Mouse (Mus musculus) left cerebral cortex, adult 2 months (tissue): Measurements from ENCODE around the gene C2cd4b. TPM values are rescaled to one million over a fixed set of nuclear protein-coding genes. Genes with fewer than 3 reads are reported as not detected.

Source experiments
- DNase-seq, 2 experiments: peaks; one replicate each; pipeline ENCODE4 v3.0.0; 2021 to 2022; ENCODE audit warnings: low spot score in 2 of 2, mixed read lengths in 1 of 2; ENCODE audit errors: extremely low spot score in 1 of 2
- H3K27ac ChIP-seq: fragments of 200-600 bp; 2 replicates; pipeline ENCODE4 v1.8.1; 2022
- H3K4me3 ChIP-seq: fragments of 200-600 bp; 2 replicates; pipeline ENCODE4 v1.8.1; 2022
- CTCF ChIP-seq: fragments of 200-600 bp; IDR thresholded peaks from 2 replicates; pipeline ENCODE4 v1.8.1; 2022; ENCODE audit warnings: antibody characterized with exemption, mild to moderate bottlenecking, moderate library complexity
- intact Hi-C: fragments of 180-260 bp; cut with DNase I; formaldehyde crosslinking; loops from one replicate; pipeline ENCODE4 v1.15.1; 2025
- total RNA-seq, 2 experiments: library from RNA; stranded (reverse); gene quantifications; 2 replicates each; pipeline ENCODE4 v1.2.3; 2021

The C2cd4b gene
- total RNA-seq, 2 experiments from 2014 or later = 4.0 to 4.6 TPM

GRCm38 (mm10) chr9:67753411-67754182, 5.6 kb upstream of the C2cd4b start:
- Histone ChIP-seq H3K4me3 (no peak overlapping the region), H3K27ac (no peak overlapping the region)
- intact Hi-C loops = loop anchor here (10.0 kb wide), 1 partner anchor 201 kb away; no protein-coding TSS in a partner anchor
- DNase-seq = no peak
- no peak for TF ChIP-seq CTCF

GRCm38 (mm10) chr9:67754713-67755112, 4.5 kb upstream of the C2cd4b start:
- TF ChIP-seq CTCF = no peak
- DNase-seq = no peak
- Histone ChIP-seq H3K4me3 (no peak overlapping the region), H3K27ac (no peak overlapping the region)
- intact Hi-C loops = loop anchor here (5.0 to 10.0 kb wide), 2 partner anchors 200 to 218 kb away; no protein-coding TSS in a partner anchor

GRCm38 (mm10) chr9:67758686-67759085, 551 bp upstream of the C2cd4b start:
- peak; percentile 53 to 58 for DNase-seq
- no peak overlapping the region for H3K27ac ChIP-seq
- intact Hi-C loops = loop anchor here (1.0 to 10.0 kb wide), 4 partner anchors 42 to 214 kb away; no protein-coding TSS in a partner anchor
- peak; percentile 85 for TF ChIP-seq CTCF
- H3K4me3 ChIP-seq = peak overlapping the region; percentile 65

- DNase-seq = peak; percentile 76
- intact Hi-C loops = loop anchor here (2.0 to 10.0 kb wide), 3 partner anchors 43 to 212 kb away; no protein-coding TSS in a partner anchor
- Histone ChIP-seq H3K27ac (peak overlapping the region; percentile 90), H3K4me3 (peak overlapping the region; percentile 65)
These were observed 923 bp downstream of the C2cd4b start for GRCm38 (mm10) chr9:67759956-67760764.

GRCm38 (mm10) chr9:67760991-67761390, 1.8 kb downstream of the C2cd4b start:
- Histone ChIP-seq H3K27ac (no peak overlapping the region), H3K4me3 (peak overlapping the region; percentile 65)
- no peak for DNase-seq
- intact Hi-C loops = no loop called here
- TF ChIP-seq CTCF = no peak

GRCm38 (mm10) chr9:67763326-67763725, 4.1 kb downstream of the C2cd4b start:
- Histone ChIP-seq H3K4me3 (no peak overlapping the region), H3K27ac (no peak overlapping the region)
- DNase-seq = no peak
- intact Hi-C loops = no loop called here
- TF ChIP-seq CTCF = no peak

- intact Hi-C loops = no loop called here
- Histone ChIP-seq H3K27ac (no peak overlapping the region), H3K4me3 (no peak overlapping the region)
- no peak for DNase-seq
- TF ChIP-seq CTCF = no peak
These were observed 7.2 kb downstream of the C2cd4b start for GRCm38 (mm10) chr9:67766405-67766804.

- intact Hi-C loops = no loop called here
- Histone ChIP-seq H3K27ac (no peak overlapping the region), H3K4me3 (no peak overlapping the region)
- no peak for TF ChIP-seq CTCF
- DNase-seq = no peak
These were observed 7.7 kb downstream of the C2cd4b start for GRCm38 (mm10) chr9:67766948-67767347.

GRCm38 (mm10) chr9:67768843-67769242, 9.6 kb downstream of the C2cd4b start:
- TF ChIP-seq CTCF = no peak
- H3K4me3 ChIP-seq = no peak overlapping the region
- no peak for DNase-seq
- intact Hi-C loops = no loop called here
- H3K27ac ChIP-seq = no peak overlapping the region

- TF ChIP-seq CTCF = no peak
- Histone ChIP-seq H3K4me3 (no peak overlapping the region), H3K27ac (no peak overlapping the region)
- no peak for DNase-seq
- intact Hi-C loops = no loop called here
These were observed 10.2 kb downstream of the C2cd4b start for GRCm38 (mm10) chr9:67769401-67769800.

- DNase-seq = no peak
- no peak for TF ChIP-seq CTCF
- H3K27ac ChIP-seq = no peak overlapping the region
- intact Hi-C loops = no loop called here
- no peak overlapping the region for H3K4me3 ChIP-seq
These were observed 12.1 kb downstream of the C2cd4b start for GRCm38 (mm10) chr9:67771293-67771692.

GRCm38 (mm10) chr9:67774201-67774600, 15.0 kb downstream of the C2cd4b start:
- H3K4me3 ChIP-seq = no peak overlapping the region
- DNase-seq = no peak
- TF ChIP-seq CTCF = no peak
- no peak overlapping the region for H3K27ac ChIP-seq
- intact Hi-C loops = no loop called here
